Mouse (Mus musculus) cerebellum, postnatal 25 days (tissue): ENCODE measurements around the gene Lemd2.
A peak's percentile ranks its signal among the peaks of the same experiment; 100 is the strongest.

Source experiments
- DNase-seq, 2 experiments: peaks; one replicate each; pipeline ENCODE4 v3.0.0; 2021; ENCODE audit warnings: mixed read lengths in 2 of 2

Gene Lemd2

GRCm38 (mm10) chr17:27227258-27227657 lies 23.0 kb upstream of the Lemd2 start:
- no peak for DNase-seq

- DNase-seq: no peak
Measured at GRCm38 (mm10) chr17:27226701-27227100, 22.4 kb upstream of the Lemd2 start.

DNA sequence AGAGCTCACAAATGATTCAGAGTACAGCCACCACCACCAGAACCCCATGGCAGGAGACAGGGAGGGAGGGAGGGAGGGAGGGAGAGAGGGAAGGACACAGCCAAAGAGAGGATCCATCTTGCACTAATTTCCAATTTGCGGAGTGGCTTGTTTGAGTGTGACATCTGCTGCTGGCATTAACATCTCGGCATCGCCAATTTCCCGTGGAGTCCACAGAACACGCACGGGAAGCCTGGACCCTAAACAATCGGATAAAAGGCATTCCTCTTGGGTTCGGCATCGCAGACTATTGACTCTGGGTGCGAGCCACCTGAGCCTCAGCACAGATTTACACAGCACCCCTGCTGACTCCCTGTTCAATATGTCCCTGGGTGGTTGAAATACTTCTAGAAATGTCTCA lies 21.5 kb upstream of the Lemd2 start:
- DNase-seq: peak; percentile 36 to 41

- no peak for DNase-seq
Measured at GRCm38 (mm10) chr17:27223821-27224220, 19.6 kb upstream of the Lemd2 start.

DNA sequence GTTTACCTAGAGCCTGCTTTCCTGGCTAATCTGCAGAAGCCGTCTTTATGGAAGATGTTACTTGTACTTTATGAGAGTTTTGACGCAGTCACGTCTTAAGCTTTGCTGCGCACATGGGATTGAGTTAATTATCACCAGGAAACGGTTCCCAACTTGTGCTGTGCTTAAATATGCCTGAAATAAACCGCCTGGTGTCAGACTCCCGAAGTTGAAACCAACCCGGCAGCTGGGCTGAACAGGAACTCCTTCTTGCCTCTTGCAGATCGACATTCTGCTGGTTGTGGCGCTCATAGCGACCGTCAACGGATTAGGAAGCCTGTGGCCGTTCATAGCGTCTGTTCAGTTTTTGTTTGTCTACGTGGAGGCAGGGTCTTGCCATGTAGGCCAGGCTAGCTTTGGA lies 17.3 kb upstream of the Lemd2 start:
- DNase-seq: no peak

- DNase-seq: no peak
Measured at GRCm38 (mm10) chr17:27218916-27219315, 14.6 kb upstream of the Lemd2 start.

- DNase-seq: no peak
Measured at GRCm38 (mm10) chr17:27218364-27218763, 14.1 kb upstream of the Lemd2 start.

GRCm38 (mm10) chr17:27212768-27213525 lies 8.7 kb upstream of the Lemd2 start:
- DNase-seq: peak; percentile 60 to 73

DNA sequence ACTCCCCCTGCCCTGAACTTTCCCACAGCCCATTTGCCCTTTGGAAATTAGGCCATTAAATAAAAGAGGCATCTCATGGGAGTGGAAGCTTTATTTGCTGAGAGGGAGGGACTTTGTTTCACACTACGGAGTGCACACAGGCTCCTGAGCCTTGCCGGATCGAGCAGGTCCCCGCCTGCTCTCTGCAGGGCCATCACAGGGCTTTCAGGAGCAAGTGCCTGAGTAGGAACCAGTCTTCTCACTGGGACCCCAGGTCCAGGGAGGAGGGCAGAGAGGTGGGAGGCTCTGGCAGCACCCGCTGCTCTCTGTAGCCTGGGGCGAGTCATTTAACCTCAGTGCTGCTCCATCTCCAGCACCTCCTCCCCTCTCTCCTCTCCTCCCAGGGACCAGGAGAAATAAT lies 7.7 kb upstream of the Lemd2 start:
- no peak for DNase-seq

DNA sequence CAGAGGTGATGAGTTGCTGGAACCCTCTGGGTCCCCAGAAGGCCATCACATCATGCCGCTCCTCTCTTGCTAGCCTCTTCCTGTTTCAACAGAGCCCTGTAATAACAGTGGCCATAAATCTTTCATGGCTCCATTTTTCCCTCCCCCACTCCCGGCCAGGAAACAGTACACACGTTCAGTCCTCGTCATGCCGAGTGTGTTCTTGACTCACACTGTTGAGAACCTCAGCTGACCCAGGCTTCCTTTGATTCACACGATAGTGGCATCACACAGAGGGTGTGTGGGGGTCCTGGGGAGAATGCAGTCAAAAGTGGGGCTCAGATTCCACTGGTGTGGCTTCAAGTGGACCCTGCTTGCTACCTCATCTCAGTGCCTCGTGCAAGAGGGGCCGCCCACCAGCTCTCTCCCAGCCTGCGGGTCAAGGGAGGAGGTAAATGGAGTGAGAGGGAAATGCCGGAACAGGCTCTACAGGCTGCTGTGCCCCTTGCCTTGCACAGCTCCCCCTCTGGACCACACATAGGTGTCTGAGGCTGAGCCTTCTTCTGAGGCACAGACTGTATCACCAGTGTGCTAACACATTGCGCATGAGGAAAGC lies 2.9 kb upstream of the Lemd2 start:
- no peak for DNase-seq

DNA sequence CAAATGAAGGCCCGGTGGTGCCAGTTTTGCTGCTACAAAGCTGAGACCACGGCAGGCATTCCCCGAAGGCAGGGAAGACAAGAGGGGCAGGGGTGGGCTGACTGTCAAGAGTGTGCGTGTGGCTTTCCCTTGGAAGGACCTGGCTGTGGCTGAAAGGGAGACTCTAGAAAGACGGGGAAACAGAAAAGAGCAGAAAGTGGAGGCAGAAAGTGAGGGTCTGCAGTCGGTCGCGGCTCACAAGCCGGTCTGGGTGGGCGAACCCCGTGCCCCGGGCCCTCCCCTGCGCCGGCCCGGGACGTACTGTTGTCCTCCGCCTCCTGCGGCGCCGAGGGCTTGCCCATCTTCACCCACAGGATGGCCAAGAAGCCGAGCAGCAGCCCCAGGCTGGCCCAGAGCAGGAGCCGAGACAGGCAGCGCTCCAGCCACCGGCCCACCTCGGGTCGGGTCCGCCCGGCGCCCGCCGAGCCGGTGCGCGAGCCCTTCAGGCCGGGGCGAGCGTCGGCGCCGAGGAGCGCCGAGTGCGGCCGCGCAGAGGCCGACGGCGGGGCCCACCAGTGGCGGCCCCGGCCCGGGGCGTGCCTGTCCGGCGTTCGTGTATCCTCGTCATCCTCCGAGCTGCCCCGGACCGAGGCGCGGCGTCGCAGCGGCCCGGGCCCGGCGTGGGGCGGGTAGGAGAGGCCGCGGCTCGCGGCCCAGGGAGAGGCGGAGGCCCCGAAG lies 753 bp downstream of the Lemd2 start:
- peak; percentile 54 to 71 for DNase-seq

DNA sequence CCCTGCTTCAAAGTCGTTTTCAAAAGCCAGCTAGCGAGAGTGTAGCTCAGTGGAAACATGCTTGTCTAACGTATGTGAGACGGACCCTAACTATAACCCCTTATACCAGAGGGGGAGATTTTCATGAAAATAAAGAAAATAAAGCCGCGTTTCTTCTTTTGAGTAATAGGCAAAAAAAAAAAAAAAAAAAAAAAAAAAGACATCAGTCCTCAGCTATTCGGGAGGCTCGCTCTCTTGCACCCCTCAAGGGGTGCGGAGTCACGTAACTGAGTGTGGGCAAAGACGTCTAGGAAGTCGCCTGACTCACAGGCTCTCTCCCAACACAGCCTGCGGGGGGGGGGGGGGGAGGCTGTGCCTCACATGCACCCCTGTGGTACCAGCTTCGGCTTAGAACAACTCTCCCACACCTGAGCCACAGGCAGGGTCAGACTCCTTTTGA lies 1.3 kb downstream of the Lemd2 start:
- no peak for DNase-seq

GRCm38 (mm10) chr17:27201981-27202380 lies 2.3 kb downstream of the Lemd2 start:
- DNase-seq: no peak

DNA sequence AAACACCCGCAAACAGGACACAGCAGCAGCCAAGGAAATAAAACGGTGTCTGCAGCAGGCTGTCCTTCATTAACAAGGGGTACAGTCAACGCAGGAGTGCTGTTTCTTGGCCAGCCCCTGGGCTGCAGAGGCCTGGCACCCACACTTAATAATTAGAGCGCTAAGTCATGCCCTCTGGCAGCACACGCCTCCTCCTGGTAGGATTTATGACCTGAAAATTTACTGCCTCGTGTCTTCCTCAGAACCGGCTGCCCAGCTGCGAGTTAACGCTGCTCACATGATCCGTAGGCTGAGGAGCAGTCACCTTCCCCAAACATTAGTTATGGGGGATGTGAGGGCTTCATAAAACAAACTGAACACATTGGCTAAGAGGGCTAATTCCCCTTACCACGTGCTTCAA lies 3.5 kb downstream of the Lemd2 start:
- DNase-seq: no peak

DNA sequence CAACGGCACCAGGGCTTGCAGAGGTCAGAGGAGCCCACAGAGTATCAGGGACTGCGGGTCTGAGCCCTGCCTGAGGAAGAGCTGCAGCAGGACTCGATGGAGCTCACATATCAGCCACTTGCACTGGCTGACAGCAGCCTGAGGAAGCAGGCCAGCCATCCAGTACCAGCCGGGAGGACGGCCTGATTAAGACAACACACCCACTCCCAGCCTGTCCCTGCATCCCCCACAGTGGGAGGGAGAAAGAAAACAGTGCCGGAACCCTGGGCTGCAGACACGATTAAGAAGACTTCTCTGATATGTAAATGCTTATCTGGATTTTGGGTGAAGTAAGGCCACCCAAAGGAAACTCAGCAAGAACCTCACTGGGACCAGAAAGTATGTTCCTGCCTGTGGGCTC lies 4.4 kb downstream of the Lemd2 start:
- DNase-seq: no peak

DNA sequence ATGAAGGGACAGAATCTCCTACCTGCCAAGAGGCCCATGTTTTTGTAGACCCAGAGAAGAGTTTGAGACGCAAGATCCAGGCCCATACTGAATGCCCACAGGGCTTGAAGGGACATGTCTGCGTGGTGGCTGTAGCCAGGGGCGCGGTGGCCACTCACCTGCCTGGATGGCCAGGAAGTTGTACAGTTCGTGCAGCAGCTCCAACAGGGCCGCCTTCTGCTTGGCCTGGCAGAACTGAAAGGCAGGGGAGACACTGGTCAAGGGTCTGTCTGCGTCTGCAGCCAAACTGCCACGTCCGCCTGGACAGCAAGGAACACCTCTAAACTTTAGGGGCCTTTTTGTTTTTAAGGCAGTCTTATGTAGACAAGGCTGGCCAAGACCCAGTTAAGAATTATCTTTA lies 5.1 kb downstream of the Lemd2 start:
- no peak for DNase-seq

- no peak for DNase-seq
Measured at GRCm38 (mm10) chr17:27196206-27196605, 8.1 kb downstream of the Lemd2 start.

DNA sequence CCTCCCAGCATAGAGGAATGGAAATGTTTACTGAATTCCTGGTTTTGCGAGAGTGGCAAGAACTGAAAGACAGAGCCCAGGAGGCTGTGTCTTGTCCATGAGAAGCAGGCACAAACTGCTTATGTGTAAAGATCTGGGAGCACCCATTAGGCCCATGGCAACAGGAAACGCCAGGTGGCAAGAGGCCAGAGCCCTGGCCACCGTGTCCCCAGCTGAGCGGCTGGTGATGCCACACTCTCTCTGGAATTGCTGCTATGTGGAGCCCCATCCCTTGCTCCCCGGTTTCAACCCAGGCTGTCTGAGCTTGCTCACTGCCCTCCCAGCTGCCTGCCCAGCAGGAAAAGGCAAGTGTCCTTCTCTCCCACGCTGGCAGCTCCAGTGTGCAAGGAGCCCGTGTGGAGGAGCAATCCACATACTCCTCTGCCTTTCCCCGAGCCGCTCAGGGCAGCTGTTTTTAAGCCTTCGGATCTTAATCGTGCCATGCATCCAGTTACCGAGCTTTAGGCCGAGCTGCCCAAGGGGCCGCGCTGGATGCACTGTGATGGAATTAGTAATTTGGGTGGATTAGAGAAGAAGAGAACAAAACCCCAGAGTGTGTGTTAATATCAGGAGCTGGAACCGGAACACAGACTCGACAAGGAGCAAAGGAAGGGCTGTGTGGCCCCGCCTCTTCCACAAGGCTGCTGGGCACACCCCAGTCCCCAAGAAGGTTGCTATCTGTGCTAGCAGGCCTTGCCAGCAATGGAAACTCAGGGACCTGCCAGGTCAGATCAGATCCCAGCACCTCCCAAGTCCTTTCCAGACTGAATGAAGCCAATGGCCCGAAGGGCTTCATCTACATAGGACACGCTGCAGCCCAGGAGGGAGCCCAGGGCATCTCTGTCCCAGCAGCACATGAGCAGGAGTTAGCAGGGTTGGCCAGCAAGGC lies 9.7 kb downstream of the Lemd2 start:
- peak in 1 of 2 experiments; percentile 56 for DNase-seq

- peak in 1 of 2 experiments; percentile 54 for DNase-seq
Measured at GRCm38 (mm10) chr17:27191804-27192203, 12.5 kb downstream of the Lemd2 start.

DNA sequence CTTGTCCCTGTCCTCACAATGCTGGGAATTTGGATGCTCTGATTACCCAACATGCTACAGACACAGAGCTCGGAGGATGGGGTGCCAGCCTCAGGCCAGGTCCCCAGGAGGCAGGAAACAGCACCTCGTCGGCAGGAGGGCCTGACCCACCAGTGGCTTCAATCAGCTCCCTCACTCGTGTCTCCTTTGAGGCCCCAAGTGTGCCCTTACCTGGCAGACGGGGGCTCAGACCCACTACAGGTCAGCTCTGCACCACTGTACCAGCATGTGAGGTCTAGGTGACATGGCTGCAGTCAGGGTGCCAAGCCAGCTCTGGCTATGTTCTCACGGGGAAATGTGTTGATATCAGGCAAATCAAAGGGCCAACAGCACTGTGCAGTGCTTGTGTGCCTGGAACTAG lies 13.1 kb downstream of the Lemd2 start:
- DNase-seq: no peak

GRCm38 (mm10) chr17:27189640-27190216 lies 14.5 kb downstream of the Lemd2 start:
- DNase-seq: peak; percentile 85 to 91

DNA sequence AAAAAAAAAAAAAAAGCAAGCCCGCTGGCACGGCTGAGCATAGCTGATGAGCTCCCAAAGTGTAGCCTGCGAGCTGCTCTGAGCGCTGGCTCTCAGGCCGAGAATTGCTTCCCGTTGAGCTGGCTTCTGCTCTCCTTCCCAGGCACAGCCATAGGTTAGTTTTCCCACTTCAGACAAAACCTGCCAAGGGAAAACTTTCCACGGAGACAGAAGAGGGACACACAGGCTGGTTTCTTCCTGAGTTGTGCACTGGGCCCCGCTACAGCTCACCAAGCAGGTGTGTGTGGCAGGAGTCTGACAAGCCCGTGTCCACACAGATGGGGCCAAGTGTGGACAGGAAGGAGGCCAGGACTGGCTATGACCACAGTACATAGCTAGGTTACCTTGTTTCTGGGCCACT lies 15.4 kb downstream of the Lemd2 start:
- peak; percentile 62 to 65 for DNase-seq
